Mouse (Mus musculus): ENCODE measurements around the gene Cyp27b1.
"Not testable (repeated sequence)": the region's sequence is repeated elsewhere in the genome, so short reads cannot be mapped to it uniquely, and the experiment has no call there.

Gene Cyp27b1

DNA sequence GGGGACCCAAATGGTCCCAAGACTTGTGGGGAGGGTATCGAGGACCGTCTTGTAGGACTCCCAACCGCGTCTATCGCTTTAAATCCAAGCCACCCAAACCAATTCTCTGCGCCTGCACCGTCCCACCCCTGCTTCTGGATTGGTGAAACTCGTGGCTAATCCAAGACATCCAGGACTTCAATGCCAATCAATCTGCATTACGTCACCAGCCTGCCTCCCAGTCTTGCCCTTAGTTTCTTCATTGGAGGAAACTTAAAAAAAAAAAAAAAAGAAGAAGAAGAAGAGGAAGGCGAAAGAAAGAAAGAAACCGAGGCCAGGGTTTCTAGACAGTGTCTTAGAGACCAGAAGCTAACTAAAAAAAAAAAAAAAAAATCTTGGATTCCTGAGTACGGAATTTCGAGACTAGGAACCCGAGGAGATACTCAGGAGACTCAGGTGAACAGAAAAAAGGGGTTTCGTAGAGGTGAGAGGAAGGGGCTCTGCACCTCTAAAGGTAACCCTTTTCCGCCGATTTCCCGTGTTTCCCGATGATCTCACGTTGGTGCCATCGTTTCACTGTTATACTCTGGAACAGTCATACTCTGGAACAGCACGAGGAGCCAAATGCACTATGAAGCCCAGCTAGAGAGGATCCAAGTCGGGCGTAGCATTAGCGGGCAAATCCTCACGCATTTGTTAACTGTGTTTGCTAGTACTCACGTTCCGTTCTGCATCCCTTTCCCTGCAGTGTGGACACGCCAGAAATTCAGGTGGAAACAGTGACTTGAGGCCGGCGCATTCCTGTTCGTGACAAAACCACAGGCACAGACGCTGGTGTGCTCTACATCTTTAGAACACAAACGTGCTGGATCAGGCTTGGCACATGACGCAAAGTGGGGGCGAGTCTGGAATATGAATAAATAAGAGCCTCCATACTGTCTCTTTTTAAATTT is 22.4 kb downstream of the Cyp27b1 start, which contains the start of gene Tspan31:
TSS of gene Tspan31 (minus strand) at position 75 of the 932 bp plus-strand sequence.
- DNase-seq: peak; percentile 87 to 92

DNA sequence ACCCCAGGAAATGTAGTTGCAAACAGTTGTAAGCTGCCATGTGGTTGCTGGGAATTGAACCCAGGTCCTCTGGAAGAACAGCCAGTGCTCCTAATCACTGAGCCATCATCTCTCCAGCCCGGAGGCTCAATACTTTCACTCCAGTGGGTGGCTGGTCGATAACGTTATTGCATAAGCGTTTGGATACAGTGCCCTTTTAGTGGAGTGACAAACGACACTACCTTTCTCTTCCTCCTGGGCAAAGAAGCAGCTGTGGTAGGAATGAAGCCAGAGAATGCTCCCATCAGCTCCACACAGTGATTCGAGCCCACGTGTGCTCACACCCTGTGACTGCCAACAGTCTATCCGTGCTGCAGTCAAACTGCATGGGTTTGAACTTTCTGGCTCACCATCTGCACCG is 23.2 kb downstream of the Cyp27b1 start:
- no peak for DNase-seq

DNA sequence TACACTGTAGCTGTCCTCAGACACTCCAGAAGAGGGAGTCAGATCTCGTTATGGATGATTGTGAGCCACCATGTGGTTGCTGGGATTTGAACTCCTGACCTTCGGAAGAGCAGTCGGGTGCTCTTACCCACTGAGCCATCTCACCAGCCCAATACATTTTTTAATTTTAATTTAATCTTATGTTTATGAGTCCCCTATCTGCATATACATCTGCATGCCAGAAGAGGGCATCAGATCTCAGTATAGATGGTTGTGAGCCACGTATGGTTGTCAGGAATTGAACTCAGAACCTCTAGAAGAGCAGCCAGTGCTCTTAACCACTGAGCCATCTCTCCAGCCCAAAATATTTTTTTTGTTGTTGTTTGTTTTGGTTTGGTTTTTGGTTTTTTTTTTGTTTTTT is 24.2 kb downstream of the Cyp27b1 start:
- not testable (repeated sequence) for DNase-seq

DNA sequence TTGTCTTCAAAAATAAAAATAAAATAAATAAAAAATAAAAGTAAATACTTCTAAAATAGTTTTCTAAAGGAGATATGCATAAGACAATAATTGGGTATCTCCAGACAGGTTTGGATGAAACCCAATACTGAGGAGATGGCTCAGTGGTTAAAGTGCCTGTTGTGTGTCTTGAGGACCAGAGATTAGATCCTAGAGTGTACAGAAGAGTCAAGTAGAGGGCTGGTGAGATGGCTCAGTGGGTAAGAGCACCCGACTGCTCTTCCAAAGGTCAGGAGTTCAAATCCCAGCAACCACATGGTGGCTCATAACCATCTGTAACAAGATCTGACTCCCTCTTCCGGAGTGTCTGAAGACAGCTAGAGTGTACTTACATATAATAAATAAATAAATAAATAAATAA is 24.9 kb downstream of the Cyp27b1 start:
- not testable (repeated sequence) for DNase-seq

DNA sequence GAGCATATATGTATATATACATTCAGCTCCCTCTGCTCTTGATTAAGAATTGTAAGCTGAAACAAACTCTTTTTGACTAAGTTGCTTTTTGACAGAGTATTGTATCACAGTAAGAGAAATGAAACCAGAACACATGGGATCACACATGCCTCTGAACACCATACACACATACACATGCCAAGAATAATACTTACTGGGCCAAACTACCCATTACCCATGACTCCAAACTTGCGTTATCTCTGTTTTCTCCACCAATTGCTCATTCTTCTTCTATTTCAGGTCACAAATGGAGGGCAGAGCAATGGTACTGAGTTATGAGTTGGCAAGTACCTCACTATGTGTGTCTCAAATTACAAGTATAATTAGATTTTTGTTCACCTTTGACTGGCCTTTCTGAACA is 25.9 kb downstream of the Cyp27b1 start:
- no peak for DNase-seq

DNA sequence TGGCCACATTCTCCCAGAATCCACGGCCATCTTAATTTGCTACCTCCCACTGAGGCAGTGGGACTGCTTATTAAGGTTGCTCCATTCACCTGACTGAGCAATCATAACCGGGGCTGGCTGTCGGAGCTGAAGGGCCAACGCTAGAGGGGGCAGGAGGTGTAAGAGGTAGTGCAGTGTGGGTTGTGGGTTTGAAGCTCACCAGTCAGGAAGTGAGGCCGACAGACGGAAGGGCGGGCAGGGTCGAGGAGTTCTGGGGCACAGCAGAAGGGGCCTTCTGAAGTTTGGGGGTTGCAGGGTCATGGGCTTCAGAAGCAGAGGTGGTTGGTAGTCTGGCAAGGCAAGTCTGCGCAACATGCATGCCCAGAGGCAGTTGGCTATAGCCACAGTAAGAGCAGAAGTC is 27.0 kb downstream of the Cyp27b1 start, which contains the start of gene Agap2:
TSS of gene Agap2 (plus strand) at position 205 of the 400 bp plus-strand sequence.
- DNase-seq: no peak

DNA sequence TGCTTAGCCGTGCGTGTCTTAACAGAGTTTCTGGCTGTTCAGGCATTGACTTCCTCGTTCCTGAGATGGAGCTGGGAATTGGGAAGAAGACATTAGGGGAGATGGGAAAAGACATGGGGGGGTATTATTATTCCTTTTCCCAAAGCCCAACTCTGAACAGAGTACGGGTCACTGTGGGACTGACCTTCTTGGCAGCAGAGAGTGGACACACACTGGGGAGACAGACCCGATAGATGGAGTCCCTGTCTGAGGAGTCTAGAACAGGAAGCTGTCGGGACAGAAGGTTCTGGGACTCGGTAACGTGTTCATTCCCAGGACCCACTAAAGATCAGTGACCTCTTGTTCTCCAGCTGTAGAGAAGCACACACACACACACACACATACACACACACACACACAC is 27.6 kb downstream of the Cyp27b1 start:
- DNase-seq: no peak

DNA sequence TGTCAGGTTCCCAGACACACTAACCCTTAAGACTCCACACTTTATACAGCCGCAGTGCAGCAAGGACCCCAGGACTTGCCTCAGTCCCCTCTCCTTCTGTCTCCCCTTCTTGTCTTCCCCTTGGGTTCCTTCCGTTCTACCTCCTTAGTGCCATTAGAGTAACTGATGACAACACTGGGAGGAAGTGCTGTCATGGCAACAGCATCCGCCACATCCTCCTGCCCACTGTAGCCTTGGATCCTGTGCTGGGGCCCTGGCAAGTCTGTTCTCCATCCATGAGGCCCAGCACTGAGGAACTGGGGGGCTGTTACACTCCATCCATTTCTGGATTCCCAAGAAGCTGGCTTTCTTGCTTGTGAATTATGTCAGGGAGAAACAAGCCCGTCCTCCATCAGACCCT is 28.0 kb downstream of the Cyp27b1 start:
- DNase-seq: no peak

DNA sequence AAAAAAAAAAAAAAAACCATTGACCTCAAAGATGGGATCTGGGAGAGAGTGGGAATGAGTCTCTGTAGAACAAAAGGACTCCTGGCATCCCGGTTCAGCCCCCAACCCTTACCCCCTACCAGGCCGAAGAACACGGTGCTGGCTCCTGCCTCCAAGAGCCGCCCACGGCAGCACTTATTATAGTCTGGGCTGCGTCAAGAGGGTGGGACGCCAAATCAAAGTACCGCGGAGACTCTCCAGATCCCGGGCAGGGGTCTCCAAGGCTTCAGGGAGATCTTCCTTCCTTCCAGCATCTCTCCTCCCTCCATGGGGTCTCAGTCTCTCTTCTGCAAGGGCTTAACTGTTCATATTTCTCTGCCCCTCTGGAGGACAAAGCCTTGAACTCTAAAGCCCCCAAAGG is 29.5 kb downstream of the Cyp27b1 start:
- DNase-seq: no peak

DNA sequence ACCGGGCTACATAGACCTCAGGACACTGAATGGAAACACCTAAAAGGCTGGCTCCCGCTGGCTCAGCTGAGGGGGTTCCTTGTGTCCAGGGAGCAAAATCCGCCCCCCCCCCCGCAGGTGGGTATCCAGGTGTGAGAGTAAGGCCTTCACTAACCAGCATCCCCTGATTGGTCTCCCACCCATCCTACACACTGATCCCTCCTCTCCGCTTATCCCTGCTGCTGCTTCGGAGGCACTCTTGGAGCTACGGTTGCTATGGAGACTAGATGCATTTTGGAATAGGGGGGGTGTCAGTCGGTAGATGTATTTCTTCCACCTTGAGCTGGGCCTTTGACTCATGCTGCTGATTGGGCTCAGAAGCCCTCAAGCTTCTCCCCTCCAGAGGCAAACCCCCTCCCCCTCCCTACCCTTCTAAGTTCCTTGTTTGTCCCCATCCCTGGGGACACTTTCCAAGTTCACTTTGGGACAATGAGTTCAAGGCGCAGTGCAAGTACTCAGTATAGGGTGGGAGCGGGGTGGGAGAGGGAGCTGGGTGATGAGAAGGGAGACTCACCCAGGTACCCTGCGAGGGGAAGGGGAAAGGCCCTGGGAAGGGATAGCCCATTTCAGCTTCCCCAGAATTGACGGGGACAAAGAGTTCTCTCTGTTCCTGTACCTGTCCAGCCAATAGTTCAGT is 30.1 kb downstream of the Cyp27b1 start:
- peak in 1 of 2 experiments; percentile 52 for DNase-seq

DNA sequence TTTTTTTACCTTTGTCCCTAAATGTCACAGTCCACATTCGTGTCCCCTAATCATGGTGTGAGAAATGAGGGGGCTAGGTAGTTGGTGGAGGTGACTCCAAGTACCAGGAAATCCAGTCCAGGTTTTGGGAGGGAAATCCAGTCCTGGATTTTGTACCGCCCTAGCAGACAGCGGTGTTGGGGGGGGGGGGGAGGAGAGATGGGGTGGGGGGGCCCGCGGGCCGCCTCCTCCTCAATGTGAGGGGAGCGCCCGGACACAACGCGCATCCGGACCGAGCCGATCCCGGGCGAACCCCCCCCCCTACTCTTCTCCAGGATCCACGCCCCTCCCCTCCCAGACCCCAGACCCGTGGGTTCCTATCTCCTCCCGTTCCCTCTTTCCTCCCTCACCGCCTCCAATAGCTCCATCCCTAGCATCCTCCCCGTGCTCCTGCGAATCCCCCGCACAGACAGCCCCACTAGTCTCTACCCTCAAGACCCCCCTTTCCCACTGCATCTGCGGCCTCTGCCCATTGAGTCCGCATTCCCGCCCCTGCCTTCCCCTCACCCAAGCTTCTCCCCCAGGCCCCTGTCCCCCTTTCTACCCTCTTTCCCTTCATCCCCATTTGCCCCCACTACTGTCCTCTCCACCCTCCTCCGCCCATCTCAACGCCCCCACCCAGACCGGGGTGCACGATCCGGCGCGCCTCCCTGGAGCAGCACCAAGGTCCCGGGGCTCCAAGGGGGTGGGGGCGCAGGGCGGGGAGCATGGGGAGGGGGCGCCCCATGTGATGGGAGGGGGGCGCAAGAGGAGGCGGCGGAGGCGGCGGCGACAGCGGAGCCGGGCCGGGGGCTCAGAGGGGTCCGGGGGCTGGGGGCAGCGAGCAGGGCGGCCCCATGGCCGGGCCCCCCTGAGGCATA is 30.9 kb downstream of the Cyp27b1 start:
- peak; percentile 79 to 89 for DNase-seq

DNA sequence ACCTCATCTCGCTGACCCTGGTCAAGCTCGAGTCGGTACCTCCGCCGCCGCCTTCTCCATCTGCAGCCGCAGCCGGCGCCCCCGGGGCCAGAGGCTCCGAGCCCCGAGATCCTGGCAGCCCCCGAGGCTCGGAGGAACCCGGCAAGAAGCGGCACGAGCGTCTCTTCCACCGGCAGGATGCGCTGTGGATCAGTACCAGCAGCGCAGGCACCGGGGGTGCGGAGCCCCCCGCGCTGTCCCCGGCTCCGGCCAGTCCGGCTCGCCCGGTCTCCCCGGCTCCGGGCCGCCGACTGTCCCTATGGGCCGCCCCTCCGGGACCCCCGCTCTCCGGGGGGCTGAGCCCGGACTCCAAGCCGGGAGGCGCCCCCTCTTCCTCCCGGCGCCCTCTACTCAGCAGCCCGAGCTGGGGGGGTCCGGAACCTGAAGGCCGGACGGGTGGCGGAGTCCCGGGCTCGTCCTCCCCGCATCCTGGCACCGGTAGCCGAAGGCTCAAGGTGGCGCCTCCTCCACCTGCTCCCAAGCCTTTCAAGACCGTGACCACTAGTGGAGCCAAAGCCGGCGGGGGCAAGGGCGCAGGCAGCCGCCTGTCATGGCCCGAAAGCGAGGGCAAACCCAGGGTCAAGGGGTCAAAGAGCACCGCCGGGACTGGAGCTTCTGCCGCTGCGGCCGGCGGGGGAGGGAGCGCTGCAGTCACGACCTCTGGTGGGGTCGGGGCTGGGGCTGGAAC is 31.8 kb downstream of the Cyp27b1 start:
- DNase-seq: peak; percentile 75 to 78

DNA sequence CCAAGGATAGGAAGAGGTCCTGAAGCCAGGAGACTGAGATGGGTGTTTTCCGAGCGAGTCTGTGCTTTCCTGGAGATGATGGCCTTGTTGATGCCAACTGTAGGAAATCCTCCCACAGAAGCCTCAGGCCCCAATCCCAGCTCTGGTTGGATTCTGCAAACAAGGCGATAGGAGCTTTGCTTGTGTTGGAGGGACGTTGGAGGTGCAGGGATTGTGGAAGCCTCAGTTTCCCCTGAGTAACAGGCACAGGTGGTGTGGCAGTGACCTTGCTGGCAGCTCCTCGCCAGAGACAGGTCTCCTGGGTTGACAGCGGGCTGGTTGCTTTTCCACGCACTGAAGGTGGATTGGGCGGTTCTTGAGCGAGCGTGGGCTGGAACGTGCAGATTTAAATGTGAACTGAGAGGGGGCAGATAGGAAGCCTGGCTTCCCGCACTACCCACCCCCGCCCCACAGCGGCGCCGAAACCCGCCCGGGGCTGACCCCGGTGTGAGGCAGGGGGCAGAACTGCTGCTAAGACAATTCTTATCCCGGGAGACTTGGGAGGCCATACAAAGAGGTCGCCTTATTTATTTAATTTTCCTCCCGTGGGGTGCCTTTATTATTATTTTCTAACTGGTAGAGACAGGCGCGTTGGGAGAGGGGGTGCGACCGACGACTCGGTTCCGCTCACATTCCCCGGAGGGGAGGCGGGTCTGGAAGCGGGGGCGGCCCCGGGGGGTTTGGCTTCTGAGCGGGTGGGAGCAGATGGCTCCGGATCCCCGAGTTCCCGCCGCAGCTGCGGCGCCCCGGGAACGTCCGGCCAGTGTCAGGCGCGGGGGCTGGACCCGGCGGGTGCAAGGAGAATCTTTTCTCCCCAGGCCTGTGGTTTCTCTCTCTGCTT is 33.1 kb downstream of the Cyp27b1 start:
- peak; percentile 79 to 85 for DNase-seq

DNA sequence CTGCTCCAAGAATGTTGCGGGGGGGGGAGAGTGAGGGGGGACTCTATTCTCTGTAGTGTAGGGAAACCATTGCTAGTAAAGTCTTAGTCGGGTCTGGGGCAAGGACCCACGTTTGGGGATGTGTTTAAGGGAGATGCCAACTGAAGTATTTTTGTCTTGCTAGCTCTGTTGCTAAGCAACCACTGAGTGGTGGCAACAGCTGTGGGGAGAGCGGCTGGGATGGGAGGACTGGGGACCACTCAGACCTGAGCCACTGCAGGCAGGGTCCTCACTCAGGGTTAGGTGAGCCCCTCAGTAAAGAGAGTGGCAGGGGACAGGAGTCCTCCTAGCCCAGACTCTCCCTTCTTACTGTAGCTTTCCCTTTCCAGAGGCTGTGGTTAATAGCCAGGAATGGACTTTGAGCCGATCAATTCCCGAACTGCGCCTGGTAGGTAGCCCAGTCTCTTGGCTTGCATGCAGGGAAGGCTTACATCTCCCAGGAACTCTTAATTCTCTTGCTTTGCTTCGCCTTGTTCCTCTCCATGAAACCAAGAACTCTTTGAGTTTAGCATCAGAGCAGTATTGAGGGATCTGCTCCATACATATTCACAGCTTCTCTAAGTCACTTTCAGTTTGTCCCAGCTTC is 34.1 kb downstream of the Cyp27b1 start:
- no peak for DNase-seq

DNA sequence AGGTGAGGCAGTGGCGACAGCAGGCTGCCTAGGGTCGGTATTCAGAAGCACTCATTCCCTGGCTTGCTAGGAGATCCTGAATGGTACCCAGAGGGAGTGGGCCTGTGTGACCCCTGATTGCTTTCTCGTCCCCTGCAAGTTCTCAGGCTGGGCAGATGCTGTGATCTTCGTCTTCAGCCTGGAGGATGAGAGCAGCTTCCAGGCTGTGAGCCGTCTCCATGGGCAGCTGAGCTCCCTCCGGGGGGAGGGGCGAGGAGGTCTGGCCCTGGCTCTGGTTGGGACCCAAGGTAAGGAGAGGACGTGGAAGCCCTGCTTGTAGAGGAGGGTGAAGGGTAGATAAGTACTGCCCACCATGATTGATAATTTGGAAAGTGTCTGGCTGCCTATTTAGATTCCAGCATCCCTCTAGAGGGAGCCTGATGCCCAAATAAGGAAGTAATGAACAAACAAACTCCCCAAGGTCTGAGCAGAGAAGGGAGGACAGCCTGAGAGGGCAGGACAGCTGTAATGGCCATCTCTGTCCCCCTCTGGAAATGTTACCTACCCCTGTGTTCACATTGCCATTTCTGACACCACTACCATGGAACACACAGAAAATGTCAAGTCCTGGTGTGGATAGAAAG is 35.4 kb downstream of the Cyp27b1 start:
- no peak for DNase-seq

DNA sequence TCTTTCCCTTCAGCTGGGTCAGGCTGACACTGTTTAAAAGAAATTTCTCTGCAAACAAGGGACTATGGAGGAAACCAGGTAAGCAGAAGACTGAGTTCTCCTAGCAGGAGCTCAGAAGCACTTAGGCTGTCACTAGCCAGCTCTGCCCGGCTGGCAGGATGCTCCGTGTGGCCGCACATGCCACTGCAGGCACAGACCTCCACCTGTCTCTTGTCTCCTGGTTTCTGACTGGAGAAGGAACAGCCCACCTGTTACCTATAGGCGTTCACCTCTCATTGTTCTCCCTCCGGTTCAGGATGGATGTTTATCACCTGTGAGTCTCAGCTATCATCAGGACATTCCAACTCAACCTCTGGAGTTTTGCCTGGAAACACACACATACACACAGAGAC is 35.9 kb downstream of the Cyp27b1 start:
- DNase-seq: peak in 1 of 2 experiments; percentile 71

DNA sequence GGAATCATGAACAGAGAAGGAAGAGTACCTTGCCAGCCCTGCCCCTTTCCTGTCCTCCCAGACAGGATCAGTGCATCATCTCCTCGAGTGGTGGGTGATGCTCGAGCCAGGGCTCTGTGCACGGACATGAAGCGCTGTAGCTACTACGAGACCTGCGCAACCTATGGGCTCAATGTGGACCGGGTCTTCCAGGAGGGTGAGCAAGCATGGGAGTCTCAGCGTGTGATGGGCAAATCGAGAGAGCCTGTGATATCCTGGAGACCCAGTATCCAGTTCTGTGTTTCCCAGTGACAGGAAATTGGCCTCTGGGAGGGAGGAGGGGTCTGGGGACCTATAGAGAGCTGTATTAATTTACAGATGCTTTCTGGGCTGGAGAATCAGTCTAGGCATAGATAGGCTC is 37.0 kb downstream of the Cyp27b1 start:
- no peak for DNase-seq

DNA sequence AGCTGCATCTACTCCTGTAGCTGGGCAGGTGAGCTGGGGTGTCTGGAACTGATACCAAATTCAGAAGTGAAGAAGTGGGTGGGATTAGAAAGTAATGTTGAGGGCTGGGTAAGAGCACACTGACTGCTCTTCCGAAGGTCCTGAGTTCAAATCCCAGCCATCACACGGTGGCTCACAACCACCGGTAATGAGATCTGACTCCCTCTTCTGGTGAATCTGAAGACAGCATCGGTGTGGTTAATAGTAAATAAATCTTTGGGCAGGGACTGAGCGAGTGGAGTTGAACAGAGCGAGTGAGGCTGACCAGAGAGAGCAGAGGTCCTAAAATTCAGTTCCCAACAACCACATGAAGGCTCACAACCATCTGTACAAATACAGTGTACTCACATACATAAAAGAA is 37.6 kb downstream of the Cyp27b1 start:
- no peak for DNase-seq

DNA sequence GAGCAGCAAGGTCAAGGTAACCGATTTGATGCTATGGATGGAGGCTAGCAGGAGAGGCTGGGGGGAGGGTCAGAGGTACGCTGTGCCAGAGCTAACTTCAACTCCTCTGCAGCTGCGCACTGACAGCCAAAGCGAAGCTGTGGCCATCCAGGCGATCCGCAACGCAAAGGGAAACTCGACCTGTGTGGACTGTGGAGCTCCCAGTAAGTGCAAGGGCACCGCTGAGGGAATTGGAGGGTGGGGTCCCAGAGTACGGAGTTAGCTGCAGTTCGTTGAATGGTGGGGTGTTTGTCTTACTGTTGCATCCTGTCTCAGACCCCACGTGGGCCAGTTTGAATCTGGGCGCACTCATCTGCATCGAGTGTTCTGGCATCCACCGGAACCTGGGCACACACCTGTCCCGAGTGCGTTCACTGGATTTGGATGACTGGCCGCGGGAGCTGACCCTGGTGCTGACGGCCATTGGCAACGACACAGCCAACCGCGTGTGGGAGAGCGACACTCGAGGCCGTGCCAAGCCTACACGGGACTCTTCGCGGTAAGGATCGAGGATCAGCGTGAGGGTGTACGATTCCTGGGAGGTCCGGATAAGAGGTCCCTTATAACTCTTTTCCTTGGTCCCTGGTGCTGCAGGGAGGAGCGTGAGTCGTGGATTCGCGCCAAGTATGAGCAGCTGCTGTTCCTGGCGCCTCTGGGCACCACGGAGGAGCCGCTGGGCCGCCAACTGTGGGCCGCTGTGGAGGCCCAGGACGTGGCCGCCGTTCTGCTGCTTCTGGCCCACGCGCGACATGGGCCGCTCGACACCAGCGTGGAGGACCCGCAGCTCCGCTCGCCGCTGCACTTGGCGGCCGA is 42.7 kb downstream of the Cyp27b1 start:
- peak; percentile 56 to 60 for DNase-seq
